Mouse (Mus musculus): ENCODE measurements around the gene Samm50. TPM values are rescaled to one million over a fixed set of nuclear protein-coding genes. Genes with fewer than 3 reads are reported as not detected.

Gene Samm50
- polyA plus RNA-seq, 1 experiment: 37.1 TPM

DNA sequence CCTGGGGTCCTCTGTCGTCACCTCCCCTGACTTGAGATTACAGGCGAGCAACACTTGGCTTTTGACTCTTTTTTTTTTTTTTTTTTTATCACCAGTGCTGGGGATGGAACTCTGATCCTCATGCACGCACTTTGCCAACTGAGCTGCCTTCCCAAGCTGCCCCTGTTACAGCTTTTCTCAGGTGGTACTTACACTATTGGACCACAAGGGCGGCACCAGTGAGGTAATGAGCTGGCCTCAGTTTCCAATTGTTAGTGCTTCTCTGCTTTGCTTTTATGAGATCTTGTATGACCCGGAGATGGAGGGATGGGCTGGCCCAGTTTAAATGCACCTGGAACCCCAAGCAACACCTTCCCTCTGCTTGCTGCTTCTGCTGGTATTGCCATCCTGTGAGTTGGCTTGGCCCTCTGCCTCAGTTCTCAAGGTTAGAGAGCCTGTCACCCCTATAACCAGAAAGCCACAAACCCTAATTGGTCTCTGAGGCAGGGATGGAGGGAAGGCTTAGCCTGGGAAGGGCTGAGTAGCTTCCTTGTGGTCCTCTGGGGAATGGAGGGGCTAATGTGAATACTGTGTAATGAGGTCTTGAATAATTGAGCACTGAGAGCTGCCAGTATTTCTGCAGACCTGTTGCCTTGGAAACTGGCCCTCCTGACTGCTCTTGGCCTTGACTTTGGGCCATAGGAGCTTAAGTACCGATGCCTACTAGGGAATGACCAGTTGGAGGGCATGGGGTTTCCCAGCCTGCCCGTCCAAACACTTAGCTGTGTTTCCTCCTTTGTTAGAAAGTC lies 42.9 kb downstream of the Samm50 start:
- WGBS: 80% methylated on average over 7 of the region's 7 CpGs
- TF ChIP-seq CTCF (IDR thresholded peaks at IDR 0.05; ENCODE audit: control insufficient read depth, insufficient read depth, low read length): no peak
- no peak for TF ChIP-seq POLR2A (IDR thresholded peaks at IDR 0.05; ENCODE audit: borderline replicate concordance, control insufficient read depth, low read depth, low read length)
- Histone ChIP-seq H3K4me1 (ENCODE audit: control insufficient read depth, insufficient read depth, low read length) (peaks cover 1% of the 10 kb centered on the region; the same call in 1 of the 2 replicates), H3K4me3 (replicated peaks; ENCODE audit: control insufficient read depth, low read depth, low read length) (no peak overlapping the region), H3K27ac (ENCODE audit: control insufficient read depth, insufficient read depth, low read depth, low read length, poor library complexity) (no peak overlapping the region)

- peaks cover 1% of the 10 kb centered on the region; the same call in 1 of the 2 replicates for H3K4me1 ChIP-seq (ENCODE audit: control insufficient read depth, insufficient read depth, low read length)
- H3K4me3 ChIP-seq (replicated peaks; ENCODE audit: control insufficient read depth, low read depth, low read length): no peak overlapping the region
- WGBS: 10% methylated on average over 7 of the region's 7 CpGs
- TF ChIP-seq CTCF (IDR thresholded peaks at IDR 0.05; ENCODE audit: control insufficient read depth, insufficient read depth, low read length) (no peak), POLR2A (IDR thresholded peaks at IDR 0.05; ENCODE audit: borderline replicate concordance, control insufficient read depth, low read depth, low read length) (no peak)
- no peak overlapping the region for H3K27ac ChIP-seq (ENCODE audit: control insufficient read depth, insufficient read depth, low read depth, low read length, poor library complexity)
These were observed 43.6 kb downstream of the Samm50 start for GRCm38 (mm10) chr15:84235646-84236045.

DNA sequence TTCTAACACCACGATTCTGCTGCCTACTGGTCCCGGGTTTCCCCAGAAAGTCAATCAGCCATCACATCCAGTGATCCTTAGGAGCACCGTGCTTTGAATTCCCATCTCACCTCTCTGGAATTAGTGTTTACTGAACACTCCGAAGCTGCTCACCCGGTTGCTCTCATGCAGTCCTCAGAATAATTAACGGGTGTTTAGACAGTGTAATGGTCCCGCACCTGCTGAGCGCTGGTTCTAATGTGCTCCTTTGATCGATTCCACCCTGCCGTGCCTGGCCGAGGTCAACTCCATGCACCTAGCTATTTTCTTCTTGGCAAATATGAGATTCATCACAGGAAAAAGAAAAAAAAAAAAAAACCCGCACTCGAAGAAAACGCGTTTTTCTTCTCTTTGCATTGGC lies 46.5 kb downstream of the Samm50 start:
- no peak overlapping the region for H3K27ac ChIP-seq (ENCODE audit: control insufficient read depth, insufficient read depth, low read depth, low read length, poor library complexity)
- no peak overlapping the region for H3K4me3 ChIP-seq (replicated peaks; ENCODE audit: control insufficient read depth, low read depth, low read length)
- peaks cover 1% of the 10 kb centered on the region; the same call in 1 of the 2 replicates for H3K4me1 ChIP-seq (ENCODE audit: control insufficient read depth, insufficient read depth, low read length)
- WGBS: 91% methylated on average over 15 of the region's 15 CpGs
- TF ChIP-seq CTCF (IDR thresholded peaks at IDR 0.05; ENCODE audit: control insufficient read depth, insufficient read depth, low read length) (no peak), POLR2A (IDR thresholded peaks at IDR 0.05; ENCODE audit: borderline replicate concordance, control insufficient read depth, low read depth, low read length) (no peak)

DNA sequence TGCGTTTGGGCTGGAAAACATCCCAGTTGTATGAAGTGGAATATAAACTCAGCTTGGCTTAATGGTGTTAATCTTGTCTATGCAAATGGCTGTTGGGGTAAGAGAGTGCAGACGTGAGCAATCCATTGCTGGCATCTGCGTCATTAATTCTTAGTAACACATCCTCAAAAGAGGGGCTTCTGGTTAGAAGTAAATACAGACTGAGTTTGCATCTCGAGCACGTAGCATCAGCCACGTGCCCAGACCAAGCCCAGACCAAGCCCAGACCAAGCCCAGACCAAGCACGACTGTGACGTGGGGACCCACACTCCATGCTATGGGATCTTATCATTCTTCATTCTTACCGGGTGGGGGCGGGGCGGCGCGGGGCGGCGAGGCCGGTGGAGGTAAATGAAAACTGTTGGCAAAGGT lies 47.0 kb downstream of the Samm50 start:
- Histone ChIP-seq H3K4me3 (replicated peaks; ENCODE audit: control insufficient read depth, low read depth, low read length) (no peak overlapping the region), H3K27ac (ENCODE audit: control insufficient read depth, insufficient read depth, low read depth, low read length, poor library complexity) (no peak overlapping the region), H3K4me1 (ENCODE audit: control insufficient read depth, insufficient read depth, low read length) (peaks cover 1% of the 10 kb centered on the region; the same call in 1 of the 2 replicates)
- WGBS: 73% methylated on average over 16 of the region's 16 CpGs
- TF ChIP-seq POLR2A (IDR thresholded peaks at IDR 0.05; ENCODE audit: borderline replicate concordance, control insufficient read depth, low read depth, low read length) (no peak), CTCF (IDR thresholded peaks at IDR 0.05; ENCODE audit: control insufficient read depth, insufficient read depth, low read length) (no peak)

DNA sequence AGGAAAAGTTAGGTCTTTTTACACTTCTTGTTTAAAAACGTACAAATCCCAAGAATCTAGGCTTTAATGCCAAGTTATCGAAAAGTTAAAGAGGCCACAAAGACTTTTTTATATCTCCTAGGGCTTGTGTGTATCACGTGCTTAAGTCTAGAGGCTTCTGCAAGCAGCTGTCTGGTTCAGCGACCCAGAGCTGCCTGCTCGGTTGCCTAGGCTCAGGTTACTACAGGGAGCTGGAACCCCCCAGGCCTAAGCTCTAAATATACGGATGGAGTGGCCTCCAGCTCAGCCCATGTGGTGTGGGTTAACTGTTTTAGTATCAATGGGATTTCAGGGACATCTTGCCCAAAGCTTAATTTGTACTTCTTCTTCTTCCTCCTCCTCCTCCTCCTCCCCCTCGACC lies 49.5 kb downstream of the Samm50 start:
- 77% methylated on average over 7 of the region's 7 CpGs for WGBS
- Histone ChIP-seq H3K4me1 (ENCODE audit: control insufficient read depth, insufficient read depth, low read length) (peaks cover 1% of the 10 kb centered on the region; the same call in 1 of the 2 replicates), H3K4me3 (replicated peaks; ENCODE audit: control insufficient read depth, low read depth, low read length) (no peak overlapping the region), H3K27ac (ENCODE audit: control insufficient read depth, insufficient read depth, low read depth, low read length, poor library complexity) (no peak overlapping the region)
- no peak for TF ChIP-seq CTCF (IDR thresholded peaks at IDR 0.05; ENCODE audit: control insufficient read depth, insufficient read depth, low read length)
- TF ChIP-seq POLR2A (IDR thresholded peaks at IDR 0.05; ENCODE audit: borderline replicate concordance, control insufficient read depth, low read depth, low read length): no peak

GRCm38 (mm10) chr15:84245104-84245503 lies 53.1 kb downstream of the Samm50 start:
- Histone ChIP-seq H3K27ac (ENCODE audit: control insufficient read depth, insufficient read depth, low read depth, low read length, poor library complexity) (no peak overlapping the region), H3K4me3 (replicated peaks; ENCODE audit: control insufficient read depth, low read depth, low read length) (no peak overlapping the region), H3K4me1 (ENCODE audit: control insufficient read depth, insufficient read depth, low read length) (no peaks in the 10 kb centered on the region)
- WGBS: 85% methylated on average over 7 of the region's 7 CpGs
- TF ChIP-seq CTCF (IDR thresholded peaks at IDR 0.05; ENCODE audit: control insufficient read depth, insufficient read depth, low read length) (no peak), POLR2A (IDR thresholded peaks at IDR 0.05; ENCODE audit: borderline replicate concordance, control insufficient read depth, low read depth, low read length) (no peak)

DNA sequence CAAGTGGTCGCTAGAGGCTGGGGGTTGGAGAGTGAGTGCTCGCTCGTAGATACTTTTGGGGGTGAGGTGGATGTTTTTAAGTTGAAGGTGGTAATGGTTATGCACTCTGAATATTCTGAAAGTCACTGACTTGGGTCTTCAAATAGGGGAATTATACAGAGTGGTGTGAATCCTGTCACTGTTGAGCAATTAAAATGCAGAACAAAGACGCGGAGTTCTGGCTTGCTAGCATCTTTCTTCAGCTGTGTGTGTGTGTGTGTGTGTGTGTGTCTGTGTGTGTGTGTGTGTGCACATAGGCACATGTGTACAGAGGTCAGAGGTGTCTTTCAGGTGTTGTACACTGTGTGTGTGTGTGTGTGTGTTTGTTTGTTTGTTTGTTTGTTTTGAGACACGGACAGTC lies 54.2 kb downstream of the Samm50 start:
- 72% methylated on average over 6 of the region's 6 CpGs for WGBS
- no peak overlapping the region for H3K4me3 ChIP-seq (replicated peaks; ENCODE audit: control insufficient read depth, low read depth, low read length)
- no peaks in the 10 kb centered on the region for H3K4me1 ChIP-seq (ENCODE audit: control insufficient read depth, insufficient read depth, low read length)
- TF ChIP-seq CTCF (IDR thresholded peaks at IDR 0.05; ENCODE audit: control insufficient read depth, insufficient read depth, low read length) (no peak), POLR2A (IDR thresholded peaks at IDR 0.05; ENCODE audit: borderline replicate concordance, control insufficient read depth, low read depth, low read length) (no peak)
- no peak overlapping the region for H3K27ac ChIP-seq (ENCODE audit: control insufficient read depth, insufficient read depth, low read depth, low read length, poor library complexity)

GRCm38 (mm10) chr15:84247309-84247708 lies 55.3 kb downstream of the Samm50 start:
- no peak overlapping the region for H3K4me3 ChIP-seq (replicated peaks; ENCODE audit: control insufficient read depth, low read depth, low read length)
- H3K4me1 ChIP-seq (ENCODE audit: control insufficient read depth, insufficient read depth, low read length): no peaks in the 10 kb centered on the region
- TF ChIP-seq CTCF (IDR thresholded peaks at IDR 0.05; ENCODE audit: control insufficient read depth, insufficient read depth, low read length): no peak
- TF ChIP-seq POLR2A (IDR thresholded peaks at IDR 0.05; ENCODE audit: borderline replicate concordance, control insufficient read depth, low read depth, low read length): no peak
- no peak overlapping the region for H3K27ac ChIP-seq (ENCODE audit: control insufficient read depth, insufficient read depth, low read depth, low read length, poor library complexity)
- WGBS: 97% methylated on average over 3 of the region's 3 CpGs
